8 mouse cellular contexts compared by ENCODE assay signal in genomic region chr4:127251963-127252585, GRCm38 (mm10). TPM values are rescaled to one million over a fixed set of nuclear protein-coding genes. Genes with fewer than 3 reads are reported as not detected.
DNase-seq lines count a peak whose midpoint lies in the region; ATAC-seq and TF ChIP-seq lines count a peak whose summit lies in the region.

No protein-coding gene starts in this region.

- WGBS in hindbrain, embryonic 14.5 days, result 60% methylated on average over 22 of the region's 22 CpGs
- WGBS in hindbrain, embryonic 10.5 days, result 63% methylated on average over 22 of the region's 22 CpGs
- WGBS in embryonic facial prominence, embryonic 14.5 days, result 52% methylated on average over 22 of the region's 22 CpGs
- 41% methylated on average over 22 of the region's 22 CpGs for WGBS in liver, embryonic 12.5 days (ENCODE audit: insufficient replicate concordance)

- TF ChIP-seq POLR2A in testis, adult 2 months (IDR thresholded peaks at IDR 0.05; ENCODE audit: control insufficient read depth, low read depth, low read length), result peak; percentile 67; the same call in 1 of the 2 replicates

- no peak overlapping the region for H3K9ac ChIP-seq in hindbrain, embryonic 14.5 days
- peak overlapping the region; percentile 14; the same call in 1 of the 2 replicates for H3K9ac ChIP-seq in embryonic facial prominence, embryonic 14.5 days (ENCODE audit: low read depth, low read length)
- no peak overlapping the region for H3K9ac ChIP-seq in liver, embryonic 12.5 days

- ATAC-seq in hindbrain, embryonic 14.5 days (ENCODE audit: low FRiP score), result no peak
- peak; percentile 32; the same call in 1 of the 2 replicates for ATAC-seq in embryonic facial prominence, embryonic 14.5 days (ENCODE audit: low read depth)
- no peak for ATAC-seq in liver, embryonic 12.5 days
- ATAC-seq in CD4-positive, CD25-positive, alpha-beta regulatory T cell, adult 4 months, result no peak

- H3K27me3 ChIP-seq in hindbrain, embryonic 14.5 days (ENCODE audit: control insufficient read depth, insufficient read depth, low read length), result no peaks in the 10 kb centered on the region
- H3K27me3 ChIP-seq in hindbrain, embryonic 10.5 days (ENCODE audit: insufficient read depth, poor library complexity, severe bottlenecking), result no peaks in the 10 kb centered on the region
- H3K27me3 ChIP-seq in embryonic facial prominence, embryonic 14.5 days (replicated peaks; ENCODE audit: control insufficient read depth, insufficient read depth, low read length), result no peaks in the 10 kb centered on the region
- peaks cover 16% of the 10 kb centered on the region; the same call in 1 of the 2 replicates for H3K27me3 ChIP-seq in liver, embryonic 12.5 days (replicated peaks)
- H3K27me3 ChIP-seq in testis, adult 2 months (ENCODE audit: control insufficient read depth, insufficient read depth, low read length), result no peaks in the 10 kb centered on the region

- H3K4me1 ChIP-seq in hindbrain, embryonic 14.5 days (replicated peaks; ENCODE audit: control insufficient read depth, insufficient read depth, low read length), result 0 out of 2 replicates have a peak, but pooled peaks cover 7% of the 10 kb centered on the region
- H3K4me1 ChIP-seq in hindbrain, embryonic 10.5 days (replicated peaks), result 0 out of 2 replicates have a peak, but pooled peaks cover 6% of the 10 kb centered on the region
- H3K4me1 ChIP-seq in embryonic facial prominence, embryonic 14.5 days (ENCODE audit: control insufficient read depth, insufficient read depth, low read length), result no peaks in the 10 kb centered on the region
- peaks cover 4% of the 10 kb centered on the region; the same call in 1 of the 2 replicates for H3K4me1 ChIP-seq in liver, embryonic 12.5 days
- H3K4me1 ChIP-seq in testis, adult 2 months (ENCODE audit: control insufficient read depth, insufficient read depth, low read length), result peaks cover 11% of the 10 kb centered on the region

- no peak overlapping the region for H3K4me2 ChIP-seq in hindbrain, embryonic 14.5 days (replicated peaks)
- peak overlapping the region; percentile 18; the same call in 1 of the 2 replicates for H3K4me2 ChIP-seq in embryonic facial prominence, embryonic 14.5 days (ENCODE audit: low read depth, low read length)
- peak overlapping the region; percentile 30 for H3K4me2 ChIP-seq in liver, embryonic 12.5 days

- H3K9me3 ChIP-seq in hindbrain, embryonic 14.5 days (ENCODE audit: control insufficient read depth, low read length), result no peaks in the 10 kb centered on the region
- no peaks in the 10 kb centered on the region for H3K9me3 ChIP-seq in hindbrain, embryonic 10.5 days
- H3K9me3 ChIP-seq in embryonic facial prominence, embryonic 14.5 days (ENCODE audit: control insufficient read depth, low read length), result no peaks in the 10 kb centered on the region
- no peaks in the 10 kb centered on the region for H3K9me3 ChIP-seq in liver, embryonic 12.5 days (replicated peaks)

- intact Hi-C loops in heart, postnatal 25 days (cut with DNase I), result loop anchor here (10.0 kb wide), 1 partner anchor 577 kb away; the partner anchor contains the start of gene Psmb2

- H3K27ac ChIP-seq in hindbrain, embryonic 14.5 days, result no peak overlapping the region
- H3K27ac ChIP-seq in hindbrain, embryonic 10.5 days, result no peak overlapping the region
- no peak overlapping the region for H3K27ac ChIP-seq in embryonic facial prominence, embryonic 14.5 days (replicated peaks; ENCODE audit: low read depth, low read length)
- H3K27ac ChIP-seq in liver, embryonic 12.5 days, result no peak overlapping the region
- H3K27ac ChIP-seq in testis, adult 2 months (ENCODE audit: control insufficient read depth, insufficient read depth, low read depth, low read length), result peak overlapping the region; percentile 63

- peak; percentile 46 for DNase-seq in hindbrain, embryonic 14.5 days (ENCODE audit: low spot score)
- DNase-seq in hindbrain, embryonic 10.5 days (ENCODE audit: low spot score), result no peak
- DNase-seq in adrenal gland, adult 18-20 months (ENCODE audit: low spot score in 2 of 2), result peak; percentile 66 to 74
- peak; percentile 46 for DNase-seq in embryonic facial prominence, embryonic 14.5 days (ENCODE audit: low spot score)
- peak; percentile 82 for DNase-seq in heart, postnatal 25 days (ENCODE audit: low spot score)

- peaks cover 22% of the 10 kb centered on the region for H3K36me3 ChIP-seq in hindbrain, embryonic 14.5 days (replicated peaks; ENCODE audit: control insufficient read depth, insufficient read depth)
- H3K36me3 ChIP-seq in hindbrain, embryonic 10.5 days, result peaks cover 23% of the 10 kb centered on the region
- H3K36me3 ChIP-seq in embryonic facial prominence, embryonic 14.5 days (ENCODE audit: control insufficient read depth, insufficient read depth, low read length), result peaks cover 15% of the 10 kb centered on the region; the same call in 1 of the 2 replicates
- H3K36me3 ChIP-seq in liver, embryonic 12.5 days, result peaks cover 19% of the 10 kb centered on the region
- no peaks in the 10 kb centered on the region for H3K36me3 ChIP-seq in testis, adult 2 months (ENCODE audit: control insufficient read depth, insufficient read depth, low read length)

- H3K4me3 ChIP-seq in hindbrain, embryonic 14.5 days (replicated peaks; ENCODE audit: low read length), result no peak overlapping the region
- H3K4me3 ChIP-seq in hindbrain, embryonic 10.5 days, result no peak overlapping the region
- no peak overlapping the region for H3K4me3 ChIP-seq in embryonic facial prominence, embryonic 14.5 days (ENCODE audit: low read depth, low read length)
- H3K4me3 ChIP-seq in liver, embryonic 12.5 days, result no peak overlapping the region
- H3K4me3 ChIP-seq in testis, adult 2 months (ENCODE audit: control insufficient read depth, low read depth, low read length), result peak overlapping the region; percentile 83

- TF ChIP-seq CTCF in testis, adult 2 months (IDR thresholded peaks at IDR 0.05; ENCODE audit: control insufficient read depth, insufficient read depth, insufficient replicate concordance, low read depth, low read length), result no peak

RNA-seq across cellular contexts. Expression of gene Smim12, which starts 8.5 kb away (rescaled TPM):
- polyA plus RNA-seq in hindbrain, embryonic 14.5 days (2014; fragmentation: Nextera tagmentation; extraction: Ambion mirVana), result 53.8 and 60.9 TPM in 2 replicates
- 78.7 and 81.1 TPM in 2 replicates for polyA plus RNA-seq in hindbrain, embryonic 10.5 days (2016; fragmentation: Nextera tagmentation; extraction: Ambion mirVana)
- total RNA-seq in adrenal gland, adult 18-20 months (2021), result 10 to 100 TPM; 50.9 to 54.2 TPM
- polyA plus RNA-seq in embryonic facial prominence, embryonic 14.5 days (2014; fragmentation: Nextera tagmentation; extraction: Ambion mirVana), result 45.7 and 47.9 TPM in 2 replicates
- 10 to 100 TPM; 49.2 to 50.6 TPM for total RNA-seq in heart, postnatal 25 days (2021)
- polyA plus RNA-seq in liver, embryonic 12.5 days (2016; fragmentation: Nextera tagmentation; extraction: Ambion mirVana), result 33.9 and 35.3 TPM in 2 replicates
- polyA plus RNA-seq in testis, adult 2 months (2012; rRNA removed), result 24.2 and 25.3 TPM in 2 replicates
- 10 to 100 TPM; 37.5 to 54.9 TPM for polyA plus RNA-seq in CD4-positive, CD25-positive, alpha-beta regulatory T cell, adult 4 months (2017; shearing (Covaris generic))
